Mouse (Mus musculus) limb, embryonic 14.5 days (tissue): Measurements from ENCODE around the gene Arl6ip5. TPM values are rescaled to one million over a fixed set of nuclear protein-coding genes. Genes with fewer than 3 reads are reported as not detected.

Experiments
- ATAC-seq: fragments of 200-750 bp; cut with Nextera tagmentation; 2 replicates; pipeline ENCODE4 v1.8.0; 2017; ENCODE audit warnings: low read depth, moderate number of reproducible peaks, moderate TSS enrichment; ENCODE audit not compliant: low FRiP score
- DNase-seq: peaks from one replicate; pipeline ENCODE4 v3.0.0-alpha.2; 2015; ENCODE audit warnings: low spot score
- H3K27ac ChIP-seq: fragments of 300-500 bp; sonication (generic); replicated peaks from 2 replicates; pipeline ENCODE4 v1.5.1; 2014; ENCODE audit warnings: low read depth, mild to moderate bottlenecking, low read length, moderate library complexity, mixed read lengths
- H3K27me3 ChIP-seq: fragments of 300-500 bp; sonication (generic); 2 replicates; pipeline ENCODE4 v1.6.1; 2014; ENCODE audit warnings: low read length, mixed read lengths; ENCODE audit not compliant: control insufficient read depth, insufficient read depth
- H3K36me3 ChIP-seq: fragments of 300-500 bp; sonication (generic); 2 replicates; pipeline ENCODE4 v1.6.1; 2014; ENCODE audit warnings: mild to moderate bottlenecking, low read length, moderate library complexity, mixed read lengths; ENCODE audit not compliant: control insufficient read depth, insufficient read depth
- H3K4me1 ChIP-seq: fragments of 300-500 bp; sonication (generic); 2 replicates; pipeline ENCODE4 v1.6.1; 2014; ENCODE audit warnings: antibody characterized with exemption, low read length, mixed read lengths; ENCODE audit not compliant: control insufficient read depth, insufficient read depth
- H3K4me2 ChIP-seq: fragments of 300-500 bp; sonication (generic); replicated peaks from 2 replicates; pipeline ENCODE4 v1.6.1; 2014; ENCODE audit warnings: low read depth, mild to moderate bottlenecking, low read length, moderate library complexity; ENCODE audit not compliant: severe bottlenecking
- H3K4me3 ChIP-seq: fragments of 300-500 bp; sonication (generic); replicated peaks from 2 replicates; pipeline ENCODE4 v1.5.1; 2014; ENCODE audit warnings: low read length
- H3K9ac ChIP-seq: fragments of 300-500 bp; sonication (generic); 2 replicates; pipeline ENCODE4 v1.6.1; 2014; ENCODE audit warnings: mild to moderate bottlenecking, low read depth, low read length, moderate library complexity; ENCODE audit not compliant: severe bottlenecking
- H3K9me3 ChIP-seq: fragments of 300-500 bp; sonication (generic); 2 replicates; pipeline ENCODE4 v1.6.1; 2016; ENCODE audit warnings: low read length; ENCODE audit not compliant: control insufficient read depth
- POLR2A ChIP-seq: fragments of 200-500 bp; IDR thresholded peaks from 2 replicates; pipeline ENCODE4 v1.8.0; 2012; ENCODE audit warnings: inconsistent platforms, mild to moderate bottlenecking, moderate library complexity, borderline replicate concordance; ENCODE audit not compliant: insufficient read depth, insufficient read length; ENCODE audit errors: extremely low read depth
- WGBS: fragments of 180-500 bp; shearing (Covaris S2); extraction: QIAGEN DNeasy Blood & Tissue Kit; methylation state at CpG from one replicate; pipeline ENCODE4 v1.1.7; 2014; 5-methylcytosine and 5-hydroxymethylcytosine counted together
- polyA plus RNA-seq, 2 experiments: library from polyadenylated mRNA; depleted of rRNA in 1 of 2; stranded (reverse) in 1 of 2; unstranded in 1 of 2; fragments of >200 nt; fragmentation: Nextera tagmentation in 1 of 2; extraction: Ambion mirVana in 1 of 2; gene quantifications; 2 replicates each; pipeline versions ENCODE4 v1.2.1 to v1.2.3; 2012 to 2014

Gene Arl6ip5
- polyA plus RNA-seq, 2 experiments: 49.1 to 81.3 TPM

- Histone ChIP-seq H3K9ac (no peak overlapping the region), H3K27ac (no peak overlapping the region), H3K4me3 (no peak overlapping the region), H3K9me3 (no peaks in the 10 kb centered on the region), H3K27me3 (no peaks in the 10 kb centered on the region), H3K36me3 (no peaks in the 10 kb centered on the region), H3K4me2 (no peak overlapping the region), H3K4me1 (0 out of 2 replicates have a peak, but pooled peaks cover 15% of the 10 kb centered on the region)
- DNase-seq (no peak), ATAC-seq (no peak)
- 82% methylated on average over 16 of the region's 16 CpGs for WGBS
- no peak for TF ChIP-seq POLR2A
Observed at GRCm38 (mm10) chr6:97273058-97273710, 62.7 kb downstream of the Arl6ip5 start.

GRCm38 (mm10) chr6:97273777-97274176 lies 63.3 kb downstream of the Arl6ip5 start:
- H3K9me3 ChIP-seq: no peaks in the 10 kb centered on the region
- no peak for DNase-seq
- no peak overlapping the region for H3K9ac ChIP-seq
- 0 out of 2 replicates have a peak, but pooled peaks cover 19% of the 10 kb centered on the region for H3K4me1 ChIP-seq
- 86% methylated on average over 3 of the region's 3 CpGs for WGBS
- TF ChIP-seq POLR2A: no peak
- no peaks in the 10 kb centered on the region for H3K27me3 ChIP-seq
- no peaks in the 10 kb centered on the region for H3K36me3 ChIP-seq
- no peak for ATAC-seq
- no peak overlapping the region for H3K27ac ChIP-seq
- no peak overlapping the region for H3K4me2 ChIP-seq
- H3K4me3 ChIP-seq: no peak overlapping the region

- H3K27ac ChIP-seq: no peak overlapping the region
- no peak overlapping the region for H3K9ac ChIP-seq
- no peak overlapping the region for H3K4me3 ChIP-seq
- no peaks in the 10 kb centered on the region for H3K36me3 ChIP-seq
- H3K27me3 ChIP-seq: no peaks in the 10 kb centered on the region
- no peak for ATAC-seq
- 0 out of 2 replicates have a peak overlapping the region, but pooled peaks have one; percentile 19 for H3K4me2 ChIP-seq
- WGBS: 38% methylated on average over 4 of the region's 4 CpGs
- no peak for TF ChIP-seq POLR2A
- H3K9me3 ChIP-seq: no peaks in the 10 kb centered on the region
- 0 out of 2 replicates have a peak, but pooled peaks cover 19% of the 10 kb centered on the region for H3K4me1 ChIP-seq
- no peak for DNase-seq
Observed at GRCm38 (mm10) chr6:97275760-97276159, 65.3 kb downstream of the Arl6ip5 start.

- TF ChIP-seq POLR2A: no peak
- DNase-seq (peak; percentile 40), ATAC-seq (no peak)
- Histone ChIP-seq H3K9ac (no peak overlapping the region), H3K27ac (no peak overlapping the region), H3K27me3 (no peaks in the 10 kb centered on the region), H3K9me3 (no peaks in the 10 kb centered on the region), H3K4me3 (no peak overlapping the region), H3K36me3 (no peaks in the 10 kb centered on the region), H3K4me2 (peak overlapping the region; percentile 19; the same call in 1 of the 2 replicates), H3K4me1 (0 out of 2 replicates have a peak, but pooled peaks cover 19% of the 10 kb centered on the region)
- WGBS: 33% methylated on average over 4 of the region's 4 CpGs
Observed at GRCm38 (mm10) chr6:97276366-97276765, 65.9 kb downstream of the Arl6ip5 start.

GRCm38 (mm10) chr6:97276890-97277497 lies 66.5 kb downstream of the Arl6ip5 start:
- Histone ChIP-seq H3K4me3 (no peak overlapping the region), H3K27me3 (no peaks in the 10 kb centered on the region), H3K9ac (no peak overlapping the region), H3K36me3 (no peaks in the 10 kb centered on the region), H3K4me2 (no peak overlapping the region), H3K9me3 (no peaks in the 10 kb centered on the region), H3K4me1 (0 out of 2 replicates have a peak, but pooled peaks cover 19% of the 10 kb centered on the region), H3K27ac (no peak overlapping the region)
- ATAC-seq (no peak), DNase-seq (no peak)
- WGBS: 63% methylated on average over 5 of the region's 5 CpGs
- no peak for TF ChIP-seq POLR2A
